Mouse (Mus musculus) embryo, embryonic 10.5 days (tissue): ENCODE measurements around the gene Gm44502.

Experiments used
- DNase-seq: peaks from one replicate; pipeline ENCODE4 v3.0.0-alpha.2; 2015; ENCODE audit warnings: low spot score

Gm44502 gene

DNA sequence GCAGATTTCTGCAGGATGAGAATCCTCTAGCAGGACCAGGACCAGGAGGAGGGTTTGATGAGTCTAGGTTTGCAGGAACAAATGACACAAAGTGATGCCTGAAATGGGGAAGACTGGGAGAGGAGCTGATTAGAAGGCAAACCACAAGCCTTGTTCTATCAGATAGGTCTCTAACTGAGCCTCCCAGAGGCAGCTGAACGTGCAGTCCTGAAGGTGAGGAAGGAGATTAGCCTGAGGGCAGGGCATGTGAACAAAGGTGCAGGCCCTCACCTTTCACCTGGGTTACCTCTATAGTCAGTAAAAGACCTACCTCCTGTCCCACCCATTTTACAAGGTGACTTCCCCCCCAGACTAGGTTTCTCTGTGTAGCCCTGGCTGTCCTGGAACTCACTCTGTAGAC is 29.8 kb downstream of the Gm44502 start:
- DNase-seq, result no peak

DNA sequence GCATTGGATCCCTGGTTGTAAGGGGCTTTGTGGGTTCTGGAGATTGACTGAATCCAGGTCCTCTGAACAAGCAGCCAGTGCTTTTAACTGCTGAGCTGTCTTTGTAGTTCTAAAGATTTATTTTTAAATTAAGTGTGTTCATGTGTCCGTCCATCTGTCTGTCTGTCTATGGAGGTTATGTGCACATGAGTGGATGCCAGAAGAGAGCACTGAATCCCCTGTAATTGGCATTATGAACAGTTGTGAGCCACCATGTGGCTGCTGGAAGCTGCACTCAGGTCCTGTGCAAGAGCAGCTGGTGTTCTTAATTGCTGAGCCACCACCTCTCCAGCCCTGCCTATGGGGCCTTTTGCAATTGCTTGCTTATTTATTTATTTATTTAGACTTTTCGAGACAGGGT is 31.4 kb downstream of the Gm44502 start:
- no peak for DNase-seq

DNA sequence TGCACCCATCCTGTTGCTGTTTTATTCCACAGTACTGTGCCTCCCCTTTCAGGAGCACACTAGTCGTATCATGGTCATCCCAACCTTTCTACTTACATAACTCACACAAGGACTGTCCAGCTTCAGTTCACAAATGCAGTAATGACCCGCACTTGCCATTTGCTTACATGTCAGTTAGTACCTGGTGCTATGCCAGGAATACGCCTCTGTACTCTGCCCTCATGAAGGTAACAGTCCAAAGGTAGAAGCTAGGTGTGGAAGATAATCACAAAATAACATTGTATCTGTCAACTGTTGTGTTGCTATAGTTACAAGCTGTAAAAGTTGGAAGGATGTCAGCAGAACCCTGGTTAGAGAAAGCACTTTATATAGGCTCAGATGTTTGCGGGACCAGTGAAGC is 32.6 kb downstream of the Gm44502 start:
- DNase-seq, result no peak

DNA sequence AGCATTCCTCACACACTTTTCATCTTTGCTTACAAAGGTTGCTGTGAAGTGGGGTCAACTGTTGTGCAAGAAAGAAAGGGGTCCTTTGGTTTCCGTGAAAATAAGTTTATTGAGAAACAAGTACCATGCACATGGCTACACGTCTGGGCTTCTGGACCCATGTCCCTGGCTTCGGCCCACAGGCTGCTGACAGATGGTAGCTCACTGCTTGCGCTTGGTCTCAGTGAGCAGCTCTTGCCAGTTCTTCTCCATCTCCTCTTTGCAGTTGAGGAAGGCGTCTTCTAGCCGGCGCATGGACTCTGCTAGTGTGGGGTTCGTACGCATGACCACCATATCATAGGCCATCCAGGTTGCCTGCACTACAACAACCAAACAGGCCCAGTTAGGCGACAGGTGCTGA is 39.4 kb downstream of the Gm44502 start:
- no peak for DNase-seq

DNA sequence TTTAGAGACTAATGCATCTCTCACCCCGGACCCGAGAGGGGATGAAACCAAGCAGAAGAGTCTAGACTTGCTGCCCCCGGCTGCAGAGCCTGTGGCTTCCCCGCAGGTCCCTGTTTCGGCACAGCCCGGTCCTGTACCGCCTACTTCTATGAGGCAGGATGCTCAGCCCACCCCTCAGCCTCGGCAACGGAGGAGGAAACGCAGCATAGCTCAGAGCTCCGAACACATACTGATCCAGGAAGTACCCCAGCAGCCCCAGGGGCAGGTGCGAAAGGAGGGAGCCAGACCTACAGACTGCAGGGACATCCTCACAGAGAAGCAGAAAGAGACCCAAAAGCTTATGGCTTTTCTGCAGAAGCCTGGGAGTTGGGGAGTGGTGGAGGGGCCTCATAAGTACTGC is 42.4 kb downstream of the Gm44502 start:
- DNase-seq, result no peak

DNA sequence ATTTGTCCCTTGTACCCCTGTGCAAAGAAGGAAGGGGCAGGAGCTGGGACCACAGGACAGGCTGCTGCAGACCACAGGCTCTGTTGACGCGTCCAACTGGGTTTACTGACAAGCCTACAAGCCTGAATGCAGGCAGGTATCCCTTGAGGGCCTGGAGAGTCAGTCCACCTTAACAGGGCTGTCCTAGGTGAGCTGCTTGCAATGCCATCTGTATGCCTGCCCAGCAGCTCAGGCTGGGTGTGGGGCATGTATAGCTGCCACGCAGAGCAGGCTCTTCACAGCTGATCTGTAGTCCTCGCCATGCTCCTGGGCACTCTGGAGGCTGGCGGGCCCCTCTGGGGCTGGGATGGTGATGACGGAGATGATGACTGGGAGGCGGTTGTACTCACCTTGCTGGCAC is 44.9 kb downstream of the Gm44502 start, which contains the start of gene Klhdc7b:
Gene Klhdc7b, plus strand, starts transcription at position 301 of the 400 bp plus-strand sequence.
- no peak for DNase-seq

DNA sequence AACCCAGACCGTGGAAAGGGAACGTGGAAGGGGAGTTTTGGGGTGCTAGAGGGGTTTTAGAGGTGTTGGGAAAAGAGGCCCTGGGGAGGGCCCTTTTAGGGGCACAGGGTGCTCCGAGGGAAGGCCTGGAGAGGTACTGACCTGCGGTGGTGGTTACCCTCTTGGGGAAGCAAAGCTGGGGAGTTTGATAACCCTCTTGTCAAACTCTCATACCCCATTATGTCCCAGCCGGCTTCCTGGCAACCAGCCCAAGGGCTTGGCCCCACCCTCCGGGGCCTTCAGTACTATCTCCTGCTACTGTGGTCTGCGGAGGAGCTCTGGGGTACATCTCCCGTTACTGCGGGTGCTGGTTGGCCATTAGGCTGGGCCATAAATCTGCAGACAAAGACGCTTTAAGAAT is 50.1 kb downstream of the Gm44502 start:
- DNase-seq, result peak; percentile 15

DNA sequence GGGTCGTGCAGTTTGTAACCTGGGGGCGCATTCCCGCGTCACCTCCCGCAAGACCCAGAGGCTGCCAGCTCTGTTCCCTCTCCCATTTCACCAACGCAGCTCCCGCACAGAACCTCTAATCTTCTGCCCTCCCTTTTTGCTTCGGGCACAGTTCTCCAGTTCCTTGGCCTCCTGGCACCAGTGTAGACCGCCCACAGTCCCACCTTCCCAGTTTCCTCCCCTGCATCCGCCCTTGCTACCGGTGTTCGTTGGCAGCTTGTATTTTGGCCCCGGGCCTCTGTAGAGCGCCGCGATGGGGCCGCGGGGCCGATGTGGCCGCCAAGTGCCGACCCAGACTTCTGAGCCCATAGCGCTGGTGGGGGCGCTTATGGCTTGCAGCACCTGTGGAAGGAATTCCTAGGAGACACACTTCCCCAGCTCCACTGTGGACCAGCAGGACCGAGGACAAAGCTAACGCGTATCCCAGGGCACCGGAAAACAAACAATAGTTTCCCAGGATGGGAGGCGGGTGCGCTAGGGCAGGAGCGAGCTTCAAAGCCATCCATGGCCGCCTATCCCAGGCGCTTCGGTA is 50.6 kb downstream of the Gm44502 start, which contains the start of gene Odf3b:
Gene Odf3b, minus strand, starts transcription at position 452 of the 571 bp plus-strand sequence.
- peak; percentile 59 for DNase-seq

DNA sequence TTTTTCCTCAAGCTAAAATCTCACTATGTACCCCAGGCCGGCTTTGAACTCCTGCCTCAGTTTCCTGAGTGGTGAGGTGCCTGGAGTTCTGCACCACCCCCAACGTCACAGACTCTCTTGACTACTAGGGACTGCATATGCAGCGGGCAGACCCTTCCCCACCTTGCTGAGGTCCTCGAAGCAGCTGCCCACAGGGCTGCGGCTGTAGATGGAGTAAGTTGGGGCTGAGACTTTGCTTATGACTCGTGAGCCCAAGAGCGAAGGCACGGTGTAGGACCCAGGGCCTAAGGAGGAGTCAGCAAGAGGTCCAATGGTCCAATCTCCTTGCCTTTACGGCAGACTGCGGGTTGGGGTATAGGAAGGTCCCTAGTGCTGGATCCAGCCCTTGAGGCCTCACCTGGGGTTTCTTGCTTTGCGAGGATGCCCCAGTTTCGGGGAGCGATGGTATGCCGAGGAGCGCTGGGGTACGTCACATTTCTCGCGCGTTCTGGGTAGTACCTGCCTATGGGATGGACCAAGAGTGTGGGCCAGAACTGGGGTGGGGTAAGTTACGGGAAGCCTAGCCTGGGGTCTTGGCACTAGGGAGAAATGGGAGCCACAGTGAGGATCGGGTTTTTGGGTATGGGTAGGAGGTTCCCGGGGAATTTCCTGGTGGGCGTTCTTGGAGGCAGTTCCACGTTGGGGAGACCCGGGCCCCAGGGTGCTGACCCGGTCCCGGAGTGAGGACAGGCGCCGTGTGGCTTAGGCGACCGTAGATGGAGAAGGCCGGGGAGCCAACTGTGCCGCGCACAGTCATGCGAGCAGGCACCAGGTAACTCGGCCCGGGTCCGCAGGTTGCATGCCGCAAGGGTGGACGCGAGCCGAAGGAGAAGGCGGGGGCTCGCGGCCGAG is 51.3 kb downstream of the Gm44502 start:
- peak; percentile 15 for DNase-seq

DNA sequence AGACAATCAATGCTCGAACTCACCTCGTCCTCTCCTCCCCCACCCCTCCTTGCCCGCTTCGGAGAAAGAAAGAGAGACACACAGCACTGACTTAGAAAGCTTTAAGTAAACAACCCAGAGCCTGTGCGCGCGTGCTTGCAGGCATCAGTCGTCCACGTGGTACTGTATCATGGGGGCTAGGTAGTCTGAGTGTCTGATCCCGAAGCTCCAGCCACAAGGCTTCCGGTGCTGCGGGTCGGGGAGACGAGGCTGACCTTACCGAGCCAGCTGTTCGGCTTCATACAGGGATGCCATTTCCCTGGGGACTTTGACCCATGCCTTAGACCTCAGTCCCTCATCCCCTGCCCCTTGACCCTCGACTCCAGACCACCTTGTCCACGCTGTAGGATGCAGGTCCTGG is 52.1 kb downstream of the Gm44502 start:
- DNase-seq, result peak; percentile 30

DNA sequence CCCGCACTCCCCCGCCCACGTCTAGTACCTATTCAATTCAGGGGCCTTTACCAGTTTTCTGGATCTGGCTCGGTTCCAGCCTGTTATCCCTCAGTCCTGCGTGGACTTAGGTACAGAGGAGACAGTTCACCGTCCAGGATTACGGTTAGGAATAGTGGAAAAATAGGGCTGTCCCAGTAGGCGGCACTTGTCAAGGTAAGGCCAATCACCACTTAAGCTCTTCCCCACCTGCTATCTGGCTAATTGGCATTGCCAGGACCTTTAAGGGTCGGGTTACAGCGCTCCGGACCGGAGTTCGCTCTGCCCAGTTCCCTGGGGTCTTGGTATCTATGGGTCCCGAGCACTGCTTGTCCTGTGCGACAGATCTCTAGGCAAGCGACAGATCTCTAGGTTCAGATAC is 52.5 kb downstream of the Gm44502 start, which contains the start of gene Tymp:
Gene Tymp, minus strand, starts transcription at position 83 of the 400 bp plus-strand sequence.
- DNase-seq, result no peak

DNA sequence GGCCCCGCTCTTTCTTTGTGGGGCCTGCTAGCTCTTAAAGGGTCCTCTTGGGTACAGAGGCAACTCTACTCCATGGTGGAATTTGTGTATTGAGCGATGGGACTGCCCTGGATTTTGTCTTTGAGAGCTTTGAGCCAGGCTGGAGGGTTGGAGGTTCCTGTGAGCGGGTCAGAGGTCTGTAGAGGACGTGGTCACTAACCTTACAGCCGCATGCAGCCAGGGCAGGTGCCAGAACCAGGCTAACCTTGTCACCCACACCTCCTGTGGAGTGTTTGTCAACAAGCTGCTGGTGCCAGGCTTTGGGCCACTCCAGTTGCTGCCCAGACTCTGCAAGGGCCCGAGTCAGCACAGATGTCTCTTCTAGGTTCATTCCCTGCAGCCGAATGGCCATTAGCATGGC is 53.5 kb downstream of the Gm44502 start:
- DNase-seq, result no peak

DNA sequence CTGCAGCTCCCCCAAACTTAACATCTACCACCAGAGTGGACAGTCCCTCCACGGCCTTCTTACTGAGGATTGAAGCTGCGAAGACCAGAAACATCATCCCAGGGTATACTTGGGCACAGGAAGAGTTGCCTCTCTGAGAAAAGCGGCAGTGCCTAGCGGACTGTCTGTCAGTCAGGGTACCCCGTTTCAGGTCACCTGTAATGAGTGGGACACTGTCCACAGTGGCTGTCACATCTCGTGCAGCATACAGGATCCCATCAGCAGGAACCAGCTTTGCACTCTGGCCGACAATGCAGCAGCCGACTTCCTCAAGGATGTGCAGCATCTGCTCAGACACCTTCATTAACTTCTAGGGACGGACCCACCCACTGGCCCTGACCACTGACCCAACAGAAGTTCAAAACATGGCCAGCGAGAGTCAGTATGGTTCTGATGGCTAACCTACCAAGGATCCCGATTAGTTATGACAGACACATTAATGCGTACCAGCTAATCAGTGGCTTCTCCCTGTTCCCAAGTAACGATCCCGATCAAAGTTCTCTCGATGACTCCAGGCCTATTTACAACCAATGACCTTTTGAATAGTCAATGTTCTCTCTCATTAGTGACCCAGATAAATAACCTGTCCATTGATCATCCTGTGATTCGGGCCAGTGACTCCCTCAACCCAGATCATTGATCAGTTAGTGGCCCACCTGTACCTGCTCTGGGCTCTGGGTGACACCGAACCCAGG is 54.5 kb downstream of the Gm44502 start:
- DNase-seq, result no peak

DNA sequence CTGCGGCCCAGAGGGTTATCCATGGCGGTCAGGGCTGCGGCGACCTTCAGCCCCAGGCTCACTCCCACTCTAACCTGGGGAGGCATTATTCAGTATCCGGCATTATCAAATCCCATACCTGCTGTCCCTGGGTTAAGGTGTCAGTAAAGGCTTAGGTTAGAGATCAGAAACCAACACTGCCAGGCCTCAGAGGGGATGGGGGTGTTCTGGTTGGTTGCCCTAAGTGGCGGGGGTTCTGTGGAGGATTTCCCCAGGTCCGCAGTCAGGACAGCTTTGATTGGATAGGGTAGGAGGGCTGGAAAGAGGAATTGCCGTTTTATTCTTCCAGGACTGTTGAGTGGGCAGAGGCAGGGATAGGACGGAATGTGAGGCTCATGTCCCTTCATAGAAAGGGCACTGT is 55.2 kb downstream of the Gm44502 start:
- no peak for DNase-seq

DNA sequence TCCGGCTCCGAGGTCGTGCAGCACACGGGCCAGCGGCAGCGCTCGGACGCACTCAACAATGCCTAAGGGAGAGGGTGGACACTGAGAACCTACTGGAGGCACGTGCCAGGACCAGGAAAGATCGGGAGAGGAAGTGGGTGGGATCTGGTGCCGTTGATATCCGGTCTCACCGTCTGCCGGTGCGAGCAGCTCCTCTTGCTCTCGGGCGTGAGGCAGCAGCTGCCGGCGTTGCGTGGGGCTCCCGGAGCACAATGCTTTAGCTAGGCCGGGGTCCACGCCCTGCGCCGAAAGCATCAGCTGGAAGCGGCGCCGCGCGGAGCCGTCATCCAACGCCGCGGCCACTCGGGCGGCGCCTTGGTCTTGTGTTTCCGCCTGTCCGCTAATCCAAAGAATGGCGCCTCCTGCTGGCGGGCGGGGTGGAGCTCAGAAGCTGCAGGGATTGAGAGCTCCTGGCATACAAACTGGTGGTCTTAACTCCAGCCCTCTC is 55.7 kb downstream of the Gm44502 start, which contains the start of gene Sco2:
Gene Sco2, minus strand, starts transcription at position 85 of the 487 bp plus-strand sequence.
- peak; percentile 95 for DNase-seq

DNA sequence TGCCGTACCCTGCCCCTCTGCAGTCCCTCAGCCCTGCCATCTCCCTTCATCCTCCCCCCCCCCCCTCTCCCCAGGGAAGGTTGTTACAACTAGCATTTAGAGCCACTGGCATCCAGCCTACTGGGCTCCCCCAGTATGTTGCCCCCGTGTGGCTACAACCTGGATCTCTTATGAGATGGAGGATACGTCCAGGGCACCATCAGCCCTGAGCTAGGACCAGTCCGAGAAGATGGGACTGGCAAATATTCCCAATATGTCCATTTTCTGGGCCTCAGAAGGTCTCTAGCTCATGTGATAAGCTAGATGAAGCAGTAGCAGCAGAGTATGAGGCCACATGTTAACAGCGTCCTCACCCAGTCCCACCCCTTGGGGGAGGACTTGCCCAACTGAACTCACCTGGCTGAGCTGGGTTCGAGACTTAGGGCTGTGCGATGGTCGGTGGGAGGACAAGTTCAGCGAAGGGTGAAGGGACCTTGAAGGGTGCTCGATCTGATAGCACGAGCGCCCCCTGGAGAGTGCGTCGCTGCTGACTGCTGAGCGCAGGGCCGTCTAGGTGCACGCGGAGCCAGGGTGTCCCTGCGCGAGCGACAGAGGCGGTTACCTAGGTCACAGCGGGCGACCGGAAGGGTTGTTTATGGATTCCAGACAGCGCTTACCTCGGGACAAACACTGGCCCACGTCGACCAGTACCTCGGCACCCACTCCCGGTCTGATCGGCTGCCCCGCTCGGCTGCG is 56.3 kb downstream of the Gm44502 start:
- peak; percentile 85 for DNase-seq

DNA sequence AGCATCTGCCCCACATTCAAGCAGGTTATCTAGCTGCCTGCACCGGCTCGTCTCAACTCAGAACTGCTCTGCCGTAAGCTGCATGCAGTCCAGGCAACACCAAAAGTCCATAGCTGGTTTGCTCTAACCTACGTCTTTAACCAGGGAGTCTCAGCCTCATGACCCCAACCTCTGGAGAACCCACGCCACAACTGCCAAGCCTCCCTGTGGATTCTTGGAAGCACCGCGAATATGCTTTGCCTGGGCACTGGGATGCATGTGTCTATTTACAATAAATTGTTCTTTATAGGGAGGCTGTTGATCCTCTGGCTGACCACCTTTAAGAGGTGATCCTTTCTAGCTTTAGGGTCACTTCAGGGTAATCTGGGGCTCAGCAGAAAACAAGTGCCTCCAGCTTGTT is 57.0 kb downstream of the Gm44502 start:
- no peak for DNase-seq

DNA sequence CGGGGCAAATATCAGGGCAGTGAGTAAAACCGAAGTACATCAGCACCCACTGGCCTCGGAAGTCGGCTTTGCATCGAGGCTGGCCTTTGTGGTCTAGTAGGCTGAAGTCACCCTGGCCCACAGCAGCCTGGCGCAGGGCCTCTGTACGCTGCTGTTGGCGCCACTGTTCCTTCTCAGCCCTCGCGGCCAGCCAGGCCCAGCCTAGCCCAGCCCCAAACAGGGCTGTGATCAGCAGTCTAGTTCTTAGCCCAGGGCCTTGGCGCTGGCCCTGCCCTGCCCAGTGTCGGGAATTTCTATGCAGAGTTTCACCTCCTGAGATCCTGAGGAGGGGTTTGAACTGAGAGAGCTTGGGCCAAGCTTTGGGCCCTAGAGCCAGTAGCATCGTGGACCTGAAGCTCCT is 57.4 kb downstream of the Gm44502 start:
- no peak for DNase-seq
